Mouse (Mus musculus) gastrocnemius, adult 2 months (tissue): Measurements from ENCODE around the gene Rabep1. TPM values are rescaled to one million over a fixed set of nuclear protein-coding genes. Genes with fewer than 3 reads are reported as not detected.

Source experiments
- DNase-seq: peaks from one replicate; pipeline ENCODE4 v3.0.0; 2022
- H3K27ac ChIP-seq: fragments of 200-600 bp; 2 replicates; pipeline ENCODE4 v1.8.1; 2022; ENCODE audit warnings: mild to moderate bottlenecking
- H3K4me3 ChIP-seq: fragments of 200-600 bp; 2 replicates; pipeline ENCODE4 v1.8.1; 2022; ENCODE audit warnings: mild to moderate bottlenecking, moderate library complexity
- CTCF ChIP-seq: fragments of 200-600 bp; IDR thresholded peaks from 2 replicates; pipeline ENCODE4 v1.8.1; 2022; ENCODE audit warnings: antibody characterized with exemption, mild to moderate bottlenecking, moderate library complexity
- intact Hi-C: fragments of 180-260 bp; cut with DNase I; formaldehyde crosslinking; loops from one replicate; pipeline ENCODE4 v1.15.1; 2025
- total RNA-seq, 2 experiments: library from RNA; stranded (reverse); gene quantifications; 2 replicates each; pipeline ENCODE4 v1.2.3; 2021

The Rabep1 gene
- total RNA-seq, 2 experiments from 2014 or later: 37.2 to 37.8 TPM

GRCm38 (mm10) chr11:70942596-70942995 is 98.0 kb downstream of the Rabep1 start:
- no peak for TF ChIP-seq CTCF
- DNase-seq: no peak
- intact Hi-C loops: no loop called here

GRCm38 (mm10) chr11:70943651-70944050 is 99.1 kb downstream of the Rabep1 start:
- H3K4me3 ChIP-seq: no peak overlapping the region
- H3K27ac ChIP-seq: no peak overlapping the region
- TF ChIP-seq CTCF: no peak
- intact Hi-C loops: no loop called here
- no peak for DNase-seq

More at GRCm38 (mm10) chr11:70942596-70942995, 98.0 kb downstream of the Rabep1 start:
- no peak overlapping the region for H3K4me3 ChIP-seq
- no peak overlapping the region for H3K27ac ChIP-seq

GRCm38 (mm10) chr11:70944935-70945817 is 100.6 kb downstream of the Rabep1 start:
- intact Hi-C loops: no loop called here
- peak overlapping the region; percentile 28 for H3K27ac ChIP-seq
- no peak overlapping the region for H3K4me3 ChIP-seq
- no peak for TF ChIP-seq CTCF
- DNase-seq: no peak

- DNase-seq: no peak
- H3K4me3 ChIP-seq: no peak overlapping the region
- TF ChIP-seq CTCF: no peak
- intact Hi-C loops: no loop called here
- no peak overlapping the region for H3K27ac ChIP-seq
Observed at GRCm38 (mm10) chr11:70954711-70955110, 110.1 kb downstream of the Rabep1 start.

- H3K27ac ChIP-seq: no peak overlapping the region
- no peak overlapping the region for H3K4me3 ChIP-seq
- intact Hi-C loops: no loop called here
- no peak for DNase-seq
- no peak for TF ChIP-seq CTCF
Observed at GRCm38 (mm10) chr11:70960786-70961554, 116.4 kb downstream of the Rabep1 start.

GRCm38 (mm10) chr11:70964222-70964907 is 119.8 kb downstream of the Rabep1 start:
- TF ChIP-seq CTCF: no peak
- H3K27ac ChIP-seq: no peak overlapping the region

GRCm38 (mm10) chr11:70969271-70969794 is 124.8 kb downstream of the Rabep1 start:
- TF ChIP-seq CTCF: no peak
- DNase-seq: no peak
- intact Hi-C loops: no loop called here
- Histone ChIP-seq H3K4me3 (peak overlapping the region; percentile 79), H3K27ac (peak overlapping the region; percentile 94)

More at GRCm38 (mm10) chr11:70964222-70964907, 119.8 kb downstream of the Rabep1 start:
- no peak overlapping the region for H3K4me3 ChIP-seq
- DNase-seq: no peak
- intact Hi-C loops: no loop called here

- no peak for TF ChIP-seq CTCF
- H3K27ac ChIP-seq: peak within 1 kb of the TSS; percentile 94
- H3K4me3 ChIP-seq: peak within 1 kb of the TSS; percentile 79
- DNase-seq: peak; percentile 94
- intact Hi-C loops: no loop called here
Observed at GRCm38 (mm10) chr11:70969821-70970559, 125.4 kb downstream of the Rabep1 start, which contains the start of the genes Nup88 and Rpain. TSS of gene Nup88 (minus strand) at chr11:70969973. TSS of gene Rpain (plus strand) at chr11:70970213.

- intact Hi-C loops: no loop called here
- DNase-seq: no peak
- Histone ChIP-seq H3K27ac (peak overlapping the region; percentile 94), H3K4me3 (peak overlapping the region; percentile 79)
- 0 out of 2 replicates have a peak, but pooled peaks have one; percentile 4 for TF ChIP-seq CTCF
Observed at GRCm38 (mm10) chr11:70970560-70971540, 126.3 kb downstream of the Rabep1 start.

GRCm38 (mm10) chr11:70972586-70972985 is 128.0 kb downstream of the Rabep1 start:
- intact Hi-C loops: no loop called here
- no peak for DNase-seq
- TF ChIP-seq CTCF: no peak
- H3K4me3 ChIP-seq: no peak overlapping the region
- H3K27ac ChIP-seq: no peak overlapping the region

- TF ChIP-seq CTCF: peak; percentile 28; the same call in 1 of the 2 replicates
- Histone ChIP-seq H3K27ac (no peak overlapping the region), H3K4me3 (no peak overlapping the region)
- intact Hi-C loops: no loop called here
- no peak for DNase-seq
Observed at GRCm38 (mm10) chr11:70973947-70974346, 129.4 kb downstream of the Rabep1 start.
